Mouse (Mus musculus) naive thymus-derived CD4-positive, alpha-beta T cell, adult 2 months (primary cell): ENCODE measurements around the gene Lnx2.

Experiments
- DNase-seq: peaks from one replicate; pipeline ENCODE4 v3.0.0-alpha.2; 2011; ENCODE audit warnings: low read depth

Lnx2 gene

GRCm38 (mm10) chr5:147076026-147076798, at the start of gene Lnx2:
TSS of gene Lnx2 (minus strand) at chr5:147076586.
- peak; percentile 97 for DNase-seq

- no peak for DNase-seq
Observed at GRCm38 (mm10) chr5:147125542-147126185, 49.3 kb upstream of the Lnx2 start.

- DNase-seq: no peak
Observed at GRCm38 (mm10) chr5:147124794-147125193, 48.4 kb upstream of the Lnx2 start.

GRCm38 (mm10) chr5:147121146-147121545, 44.8 kb upstream of the Lnx2 start:
- no peak for DNase-seq

GRCm38 (mm10) chr5:147117027-147117426, 40.6 kb upstream of the Lnx2 start:
- no peak for DNase-seq

- no peak for DNase-seq
Observed at GRCm38 (mm10) chr5:147115631-147116030, 39.2 kb upstream of the Lnx2 start.

- no peak for DNase-seq
Observed at GRCm38 (mm10) chr5:147114738-147115137, 38.4 kb upstream of the Lnx2 start.

- no peak for DNase-seq
Observed at GRCm38 (mm10) chr5:147108861-147109591, 32.6 kb upstream of the Lnx2 start.

GRCm38 (mm10) chr5:147107276-147107675, 30.9 kb upstream of the Lnx2 start:
- no peak for DNase-seq

GRCm38 (mm10) chr5:147102295-147102694, 25.9 kb upstream of the Lnx2 start:
- no peak for DNase-seq

GRCm38 (mm10) chr5:147100180-147100579, 23.8 kb upstream of the Lnx2 start:
- DNase-seq: no peak

- DNase-seq: no peak
Observed at GRCm38 (mm10) chr5:147098667-147099066, 22.3 kb upstream of the Lnx2 start.

- DNase-seq: no peak
Observed at GRCm38 (mm10) chr5:147096586-147096985, 20.2 kb upstream of the Lnx2 start.

- DNase-seq: no peak
Observed at GRCm38 (mm10) chr5:147094296-147094695, 17.9 kb upstream of the Lnx2 start.

- no peak for DNase-seq
Observed at GRCm38 (mm10) chr5:147092448-147092847, 16.1 kb upstream of the Lnx2 start.

GRCm38 (mm10) chr5:147090256-147090963, 14.0 kb upstream of the Lnx2 start:
- DNase-seq: no peak

- DNase-seq: no peak
Observed at GRCm38 (mm10) chr5:147089836-147090235, 13.4 kb upstream of the Lnx2 start.

GRCm38 (mm10) chr5:147086816-147087215, 10.4 kb upstream of the Lnx2 start:
- DNase-seq: no peak

GRCm38 (mm10) chr5:147085201-147085894, 9.0 kb upstream of the Lnx2 start:
- DNase-seq: no peak

GRCm38 (mm10) chr5:147078110-147078900, 1.9 kb upstream of the Lnx2 start:
- DNase-seq: no peak
